Mouse (Mus musculus) stomach, embryonic 14.5 days (tissue): Measurements from ENCODE around the gene Wdfy1. TPM values are rescaled to one million over a fixed set of nuclear protein-coding genes. Genes with fewer than 3 reads are reported as not detected.
A peak's percentile ranks its signal among the peaks of the same experiment; 100 is the strongest.

Source experiments
- ATAC-seq: fragments of 200-750 bp; cut with Nextera tagmentation; 2 replicates; pipeline ENCODE4 v1.8.0; 2017; ENCODE audit warnings: low read depth, moderate TSS enrichment; ENCODE audit not compliant: insufficient number of reproducible peaks, insufficient read depth, low FRiP score
- H3K27ac ChIP-seq: fragments of 300-500 bp; sonication (generic); 2 replicates; pipeline ENCODE4 v1.5.1; 2014; ENCODE audit warnings: mild to moderate bottlenecking, low read length, moderate library complexity, mixed read lengths
- H3K27me3 ChIP-seq: fragments of 300-500 bp; sonication (generic); 2 replicates; pipeline ENCODE4 v1.6.1; 2014; ENCODE audit warnings: low read length, control low read depth, mixed read lengths; ENCODE audit not compliant: control insufficient read depth, insufficient read depth
- H3K36me3 ChIP-seq: fragments of 300-500 bp; sonication (generic); 2 replicates; pipeline ENCODE4 v1.6.1; 2014; ENCODE audit warnings: mild to moderate bottlenecking, control low read depth, low read length, moderate library complexity, mixed read lengths; ENCODE audit not compliant: control insufficient read depth, insufficient read depth
- H3K4me1 ChIP-seq: fragments of 300-500 bp; sonication (generic); 2 replicates; pipeline ENCODE4 v1.6.1; 2014; ENCODE audit warnings: low read length, control low read depth, mixed read lengths; ENCODE audit not compliant: control insufficient read depth, insufficient read depth
- H3K4me2 ChIP-seq: fragments of 300-500 bp; sonication (generic); replicated peaks from 2 replicates; pipeline ENCODE4 v1.6.1; 2014; ENCODE audit warnings: low read depth, low read length, control low read depth
- H3K4me3 ChIP-seq: fragments of 300-500 bp; sonication (generic); 2 replicates; pipeline ENCODE4 v1.5.1; 2014; ENCODE audit warnings: low read depth, low read length, control low read depth
- H3K9ac ChIP-seq: fragments of 300-500 bp; sonication (generic); replicated peaks from 2 replicates; pipeline ENCODE4 v1.6.1; 2014; ENCODE audit warnings: low read depth, mild to moderate bottlenecking, control low read depth, low read length, moderate library complexity, mixed read lengths
- H3K9me3 ChIP-seq: fragments of 300-500 bp; sonication (generic); 2 replicates; pipeline ENCODE4 v1.6.1; 2016; ENCODE audit warnings: low read depth, low read length, control low read depth; ENCODE audit not compliant: control insufficient read depth
- WGBS: fragments of 180-500 bp; shearing (Covaris S2); extraction: QIAGEN DNeasy Blood & Tissue Kit; methylation state at CpG from one replicate; pipeline ENCODE4 v1.1.7; 2014; 5-methylcytosine and 5-hydroxymethylcytosine counted together
- polyA plus RNA-seq: library from polyadenylated mRNA; unstranded; fragments of >200 nt; fragmentation: Nextera tagmentation; extraction: Ambion mirVana; gene quantifications from 2 replicates; pipeline ENCODE4 v1.2.1, GENCODE M21; 2014

Wdfy1 gene
- polyA plus RNA-seq, 1 experiment from 2014 or later = 40.5 TPM

DNA sequence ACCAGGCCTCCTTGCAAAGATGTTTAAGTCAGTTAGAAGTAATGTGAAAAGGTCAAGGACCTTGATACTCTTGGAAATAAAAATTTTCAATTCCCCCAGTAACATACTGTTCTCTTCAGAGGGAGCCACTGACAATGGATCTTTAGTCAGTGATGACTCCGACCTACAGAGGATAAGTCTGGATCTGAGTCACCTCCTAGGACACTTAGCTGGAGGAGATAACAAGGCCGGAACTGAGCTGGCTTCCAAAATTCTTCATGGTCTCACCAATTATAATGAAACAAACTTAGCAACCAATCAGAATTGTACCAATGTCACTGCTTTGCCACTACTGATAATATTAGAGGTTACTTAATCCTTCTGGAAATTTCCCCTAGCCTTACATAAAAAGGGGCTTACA lies 11.9 kb downstream of the Wdfy1 start:
- H3K27ac ChIP-seq = no peak overlapping the region
- H3K4me1 ChIP-seq = peaks cover 8% of the 10 kb centered on the region; the same call in 1 of the 2 replicates
- H3K9me3 ChIP-seq = no peaks in the 10 kb centered on the region
- no peak for ATAC-seq
- H3K9ac ChIP-seq = no peak overlapping the region
- no peaks in the 10 kb centered on the region for H3K36me3 ChIP-seq
- no peak overlapping the region for H3K4me3 ChIP-seq
- WGBS = 87% methylated on average over 2 of the region's 2 CpGs
- no peak overlapping the region for H3K4me2 ChIP-seq
- H3K27me3 ChIP-seq = no peaks in the 10 kb centered on the region

DNA sequence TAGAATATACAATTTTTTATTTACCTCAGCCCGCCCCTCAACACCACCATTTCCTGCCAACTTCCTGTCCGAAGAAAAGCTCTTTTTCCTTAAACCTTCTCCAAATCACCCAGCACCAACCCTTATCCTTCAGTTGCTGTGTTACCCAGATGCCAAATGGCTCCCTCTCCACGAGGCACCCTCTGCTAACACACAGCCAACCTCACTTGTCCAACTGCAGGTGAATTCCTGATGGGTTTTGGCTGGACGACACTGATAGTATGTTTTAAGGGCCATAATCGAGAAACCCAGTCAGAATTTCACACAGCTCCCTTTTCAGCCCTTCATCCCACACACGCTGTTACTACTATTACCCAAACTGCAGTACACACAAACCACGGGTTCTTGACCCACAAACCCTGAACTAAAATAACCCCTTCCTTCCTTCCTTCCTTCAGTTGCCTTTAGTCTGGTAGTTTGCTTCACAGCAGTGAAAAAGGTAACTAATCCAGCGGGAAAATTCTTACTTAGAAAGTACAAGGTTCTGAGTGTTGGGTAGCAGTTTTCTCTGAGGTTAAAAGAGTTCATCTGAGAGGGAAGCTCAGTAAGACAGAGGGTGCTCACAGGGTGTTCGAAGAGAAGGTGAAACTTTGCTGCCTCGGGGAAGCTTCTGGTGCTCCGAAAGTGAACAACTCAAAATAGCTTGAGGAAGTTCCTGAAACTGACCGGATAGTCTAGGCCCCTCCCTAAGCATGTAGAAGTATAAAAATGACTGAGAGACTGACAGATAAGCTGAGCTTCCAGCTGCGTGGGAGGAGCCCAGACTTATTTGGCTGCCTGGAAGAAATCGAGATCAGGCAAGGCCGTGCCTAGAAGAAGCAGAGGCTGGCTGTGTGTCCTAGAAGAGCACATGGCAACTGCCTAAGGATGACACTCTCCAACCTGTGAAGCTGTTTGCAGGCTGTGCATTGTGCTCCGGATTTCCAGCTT lies 13.4 kb downstream of the Wdfy1 start:
- 55% methylated on average over 16 of the region's 16 CpGs for WGBS

GRCm38 (mm10) chr1:79761917-79762271 lies 14.0 kb downstream of the Wdfy1 start:
- Histone ChIP-seq H3K36me3 (no peaks in the 10 kb centered on the region), H3K9me3 (no peaks in the 10 kb centered on the region), H3K27ac (no peak overlapping the region), H3K27me3 (no peaks in the 10 kb centered on the region), H3K4me3 (peak overlapping the region; percentile 85), H3K9ac (no peak overlapping the region), H3K4me1 (peaks cover 8% of the 10 kb centered on the region; the same call in 1 of the 2 replicates), H3K4me2 (peak overlapping the region; percentile 85)
- peak; percentile 21; the same call in 1 of the 2 replicates for ATAC-seq
- WGBS = 6% methylated on average over 6 of the region's 6 CpGs

More for the DNA sequence above, 13.4 kb downstream of the Wdfy1 start:
- H3K27me3 ChIP-seq = no peaks in the 10 kb centered on the region
- ATAC-seq = no peak
- no peaks in the 10 kb centered on the region for H3K9me3 ChIP-seq
- no peak overlapping the region; the same call in 1 of the 2 replicates for H3K4me3 ChIP-seq
- peaks cover 8% of the 10 kb centered on the region; the same call in 1 of the 2 replicates for H3K4me1 ChIP-seq
- H3K36me3 ChIP-seq = no peaks in the 10 kb centered on the region
- H3K4me2 ChIP-seq = peak overlapping the region; percentile 85
- no peak overlapping the region for H3K27ac ChIP-seq
- H3K9ac ChIP-seq = no peak overlapping the region

GRCm38 (mm10) chr1:79761106-79761916 lies 14.6 kb downstream of the Wdfy1 start:
- Histone ChIP-seq H3K36me3 (no peaks in the 10 kb centered on the region), H3K27ac (no peak overlapping the region), H3K4me3 (peak overlapping the region; percentile 85), H3K27me3 (no peaks in the 10 kb centered on the region), H3K4me2 (peak overlapping the region; percentile 85), H3K9ac (peak overlapping the region; percentile 71), H3K4me1 (peaks cover 8% of the 10 kb centered on the region; the same call in 1 of the 2 replicates), H3K9me3 (no peaks in the 10 kb centered on the region)
- under 1% methylated on average over 65 of the region's 65 CpGs for WGBS
- ATAC-seq = peak; percentile 95

GRCm38 (mm10) chr1:79760656-79761055 lies 15.3 kb downstream of the Wdfy1 start:
- ATAC-seq = no peak
- H3K9me3 ChIP-seq = no peaks in the 10 kb centered on the region
- H3K4me2 ChIP-seq = peak overlapping the region; percentile 85
- no peaks in the 10 kb centered on the region for H3K36me3 ChIP-seq
- peak overlapping the region; percentile 71 for H3K9ac ChIP-seq
- peaks cover 8% of the 10 kb centered on the region; the same call in 1 of the 2 replicates for H3K4me1 ChIP-seq
- H3K27me3 ChIP-seq = no peaks in the 10 kb centered on the region
- no peak overlapping the region for H3K27ac ChIP-seq
- H3K4me3 ChIP-seq = peak overlapping the region; percentile 85
- WGBS = 7% methylated on average over 11 of the region's 11 CpGs

DNA sequence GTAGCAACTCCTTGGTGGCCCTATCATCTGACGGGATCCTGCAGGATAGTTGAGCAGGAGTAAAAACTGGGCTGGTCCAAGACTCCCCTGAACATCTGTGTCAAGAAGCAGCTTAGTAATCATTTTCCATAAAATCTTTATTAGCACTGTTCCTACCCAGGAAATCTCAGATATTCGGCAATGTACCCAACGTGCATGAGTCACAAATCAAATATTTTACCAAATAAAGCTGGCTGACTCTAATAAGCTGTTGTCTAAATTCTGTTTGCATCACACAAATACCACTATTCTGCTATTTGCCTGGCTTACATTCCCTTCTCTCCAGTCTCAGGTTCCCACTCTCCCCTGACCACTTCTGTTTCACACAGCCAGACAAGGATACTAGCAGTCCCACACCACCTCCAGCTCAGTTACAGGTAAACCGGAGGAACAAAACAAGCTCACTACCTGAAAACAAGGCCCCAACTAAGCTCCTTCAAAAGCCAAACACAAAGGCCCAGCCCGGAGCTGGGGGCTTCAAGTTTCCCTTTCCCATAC lies 16.4 kb downstream of the Wdfy1 start:
- no peaks in the 10 kb centered on the region for H3K36me3 ChIP-seq
- no peak overlapping the region for H3K9ac ChIP-seq
- H3K27ac ChIP-seq = no peak overlapping the region
- H3K4me3 ChIP-seq = no peak overlapping the region
- H3K4me1 ChIP-seq = peaks cover 8% of the 10 kb centered on the region; the same call in 1 of the 2 replicates
- 71% methylated on average over 5 of the region's 5 CpGs for WGBS
- no peak for ATAC-seq
- no peak overlapping the region; the same call in 1 of the 2 replicates for H3K4me2 ChIP-seq
- H3K27me3 ChIP-seq = no peaks in the 10 kb centered on the region
- H3K9me3 ChIP-seq = no peaks in the 10 kb centered on the region

- Histone ChIP-seq H3K27ac (no peak overlapping the region), H3K9me3 (no peaks in the 10 kb centered on the region), H3K4me2 (no peak overlapping the region), H3K27me3 (no peaks in the 10 kb centered on the region), H3K4me1 (peaks cover 8% of the 10 kb centered on the region; the same call in 1 of the 2 replicates), H3K36me3 (no peaks in the 10 kb centered on the region), H3K9ac (no peak overlapping the region), H3K4me3 (no peak overlapping the region)
- no peak for ATAC-seq
- 31% methylated on average over 2 of the region's 2 CpGs for WGBS
These were observed 16.9 kb downstream of the Wdfy1 start for GRCm38 (mm10) chr1:79759006-79759405.

GRCm38 (mm10) chr1:79757597-79757996 lies 18.3 kb downstream of the Wdfy1 start:
- no peaks in the 10 kb centered on the region for H3K9me3 ChIP-seq
- H3K4me3 ChIP-seq = no peak overlapping the region
- no peaks in the 10 kb centered on the region for H3K36me3 ChIP-seq
- no peak for ATAC-seq
- H3K9ac ChIP-seq = no peak overlapping the region
- peaks cover 8% of the 10 kb centered on the region; the same call in 1 of the 2 replicates for H3K4me1 ChIP-seq
- H3K27me3 ChIP-seq = no peaks in the 10 kb centered on the region
- H3K27ac ChIP-seq = no peak overlapping the region
- H3K4me2 ChIP-seq = no peak overlapping the region
- 75% methylated on average over 4 of the region's 4 CpGs for WGBS
